Comparison of ENCODE assay signal across 12 mouse cellular contexts in the genomic region with DNA sequence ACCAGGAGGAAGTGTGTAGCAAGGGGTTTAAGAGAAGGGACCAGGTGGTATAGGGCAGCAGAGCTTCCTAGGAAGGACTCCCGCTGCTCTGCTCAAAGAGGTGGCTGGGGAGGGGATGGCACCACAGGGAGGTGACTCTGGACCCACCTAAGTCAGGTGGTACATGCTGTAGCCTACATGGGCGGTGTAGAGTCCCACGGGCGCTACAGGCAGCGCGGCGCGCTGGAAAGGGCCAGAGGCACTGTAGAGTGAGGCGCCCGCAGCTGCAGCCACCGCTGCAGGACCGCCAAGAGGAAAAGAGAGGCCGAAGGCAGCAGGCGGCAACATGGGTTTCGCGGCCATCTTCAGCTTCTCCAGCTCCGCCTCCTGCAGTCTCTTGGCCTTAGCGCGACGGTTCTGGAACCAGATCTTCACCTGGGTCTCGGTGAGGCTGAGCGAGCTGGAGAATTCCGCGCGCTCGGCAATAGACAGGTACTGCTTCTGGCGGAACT. TPM values are rescaled to one million over a fixed set of nuclear protein-coding genes. Genes with fewer than 3 reads are reported as not detected.
DNase-seq lines count a peak whose midpoint lies in the region; ATAC-seq and TF ChIP-seq lines count a peak whose summit lies in the region.
"Had no signal": no experiment of that assay in that cellular context is flagged by ENCODE, and none has a peak within 500 bp of the region (broad histone marks: within the 10 kb centered on the region; RNA-seq: fewer than 3 reads in every experiment).

No protein-coding gene starts in this region.

- peaks cover 100% of the 10 kb centered on the region for H3K27me3 ChIP-seq in forebrain, embryonic 10.5 days (ENCODE audit: poor library complexity, severe bottlenecking)
- H3K27me3 ChIP-seq in forebrain, postnatal 0 days (ENCODE audit: insufficient read depth, low read length): peaks cover 75% of the 10 kb centered on the region
- H3K27me3 ChIP-seq in forebrain, embryonic 12.5 days: peaks cover 99% of the 10 kb centered on the region
- H3K27me3 ChIP-seq in limb, embryonic 13.5 days: peaks cover 87% of the 10 kb centered on the region
- H3K27me3 ChIP-seq: Patski had no signal

- no peak for TF ChIP-seq CTCF in forebrain, postnatal 0 days (IDR thresholded peaks at IDR 0.05; ENCODE audit: low read depth)

- DNase-seq in forebrain, embryonic 10.5 days (ENCODE audit: extremely low spot score, low spot score): peak; percentile 62
- no peak for DNase-seq in forebrain, postnatal 0 days
- DNase-seq in ES-CJ7 (ENCODE audit: low read depth, low spot score): peak; percentile 50
- DNase-seq in kidney, postnatal 10 days: no peak
- no peak for DNase-seq in T-cell, adult 2 months (ENCODE audit: low spot score)
- DNase-seq in lung, postnatal 25 days (ENCODE audit: low spot score): no peak
- DNase-seq: right cerebral cortex, postnatal 4 days had no signal

- peak overlapping the region; percentile 71 for H3K4me3 ChIP-seq in forebrain, embryonic 10.5 days
- H3K4me3 ChIP-seq in forebrain, postnatal 0 days (ENCODE audit: low read depth, low read length): no peak overlapping the region
- peak overlapping the region; percentile 25 for H3K4me3 ChIP-seq in forebrain, embryonic 12.5 days (replicated peaks)
- peak overlapping the region; percentile 70 for H3K4me3 ChIP-seq in limb, embryonic 13.5 days
- H3K4me3 ChIP-seq: erythroblast, embryonic 14.5 days had no signal

- no peak for ATAC-seq in forebrain, postnatal 0 days
- no peak for ATAC-seq in forebrain, embryonic 12.5 days (ENCODE audit: low FRiP score)
- no peak for ATAC-seq in limb, embryonic 13.5 days (ENCODE audit: low FRiP score, low read depth)
- ATAC-seq: inflammation-experienced regulatory T-cells, adult 6 months; Patski had no signal

- no peak overlapping the region for H3K4me2 ChIP-seq in forebrain, postnatal 0 days (ENCODE audit: low read depth)
- H3K4me2 ChIP-seq in forebrain, embryonic 12.5 days: peak overlapping the region; percentile 26
- H3K4me2 ChIP-seq in limb, embryonic 13.5 days (replicated peaks): peak overlapping the region; percentile 83

- WGBS in forebrain, embryonic 10.5 days: 1% methylated on average over 27 of the region's 27 CpGs
- 6% methylated on average over 27 of the region's 27 CpGs for WGBS in forebrain, postnatal 0 days
- under 1% methylated on average over 27 of the region's 27 CpGs for WGBS in forebrain, embryonic 12.5 days
- 3% methylated on average over 27 of the region's 27 CpGs for WGBS in limb, embryonic 13.5 days

- H3K9ac ChIP-seq in forebrain, postnatal 0 days: no peak overlapping the region
- H3K9ac ChIP-seq in forebrain, embryonic 12.5 days: no peak overlapping the region
- peak overlapping the region; percentile 92 for H3K9ac ChIP-seq in limb, embryonic 13.5 days

- H3K27ac ChIP-seq in forebrain, embryonic 10.5 days: peak overlapping the region; percentile 73
- H3K27ac ChIP-seq in forebrain, postnatal 0 days (ENCODE audit: low read depth, low read length): no peak overlapping the region
- no peak overlapping the region for H3K27ac ChIP-seq in forebrain, embryonic 12.5 days
- H3K27ac ChIP-seq in limb, embryonic 13.5 days: peak overlapping the region; percentile 83

- peaks cover 8% of the 10 kb centered on the region for H3K36me3 ChIP-seq in forebrain, embryonic 10.5 days (replicated peaks)
- no peaks in the 10 kb centered on the region for H3K36me3 ChIP-seq in forebrain, postnatal 0 days (ENCODE audit: insufficient read depth)
- no peaks in the 10 kb centered on the region for H3K36me3 ChIP-seq in forebrain, embryonic 12.5 days (replicated peaks)
- H3K36me3 ChIP-seq in limb, embryonic 13.5 days: peaks cover 3% of the 10 kb centered on the region; the same call in 1 of the 2 replicates

- no peaks in the 10 kb centered on the region for H3K9me3 ChIP-seq in forebrain, embryonic 10.5 days
- H3K9me3 ChIP-seq in forebrain, postnatal 0 days (ENCODE audit: low read length): no peaks in the 10 kb centered on the region
- H3K9me3 ChIP-seq in forebrain, embryonic 12.5 days: no peaks in the 10 kb centered on the region
- H3K9me3 ChIP-seq in limb, embryonic 13.5 days: no peaks in the 10 kb centered on the region

- H3K4me1 ChIP-seq in forebrain, embryonic 10.5 days: peaks cover 80% of the 10 kb centered on the region
- H3K4me1 ChIP-seq in forebrain, postnatal 0 days (ENCODE audit: insufficient read depth): no peaks in the 10 kb centered on the region
- H3K4me1 ChIP-seq in forebrain, embryonic 12.5 days: peaks cover 44% of the 10 kb centered on the region
- peaks cover 64% of the 10 kb centered on the region for H3K4me1 ChIP-seq in limb, embryonic 13.5 days

RNA-seq across cellular contexts. Expression of a gene that starts 3.2 kb away (rescaled TPM):
- 176 and 192 TPM in 2 replicates for polyA plus RNA-seq in forebrain, embryonic 10.5 days (2016; fragmentation: Nextera tagmentation; extraction: Ambion mirVana)
- total RNA-seq in forebrain, postnatal 0 days (2014; rRNA removed): 7.0 and 7.4 TPM in 2 replicates
- polyA plus RNA-seq in forebrain, postnatal 0 days (2015; fragmentation: Nextera tagmentation; extraction: Ambion mirVana): 16.5 and 17.2 TPM in 2 replicates
- polyA plus RNA-seq in forebrain, embryonic 12.5 days (2016; fragmentation: Nextera tagmentation; extraction: Ambion mirVana): 40.3 and 67.9 TPM in 2 replicates
- polyA plus RNA-seq in limb, embryonic 13.5 days (2015; fragmentation: Nextera tagmentation; extraction: Ambion mirVana): 272 and 338 TPM in 2 replicates
- polyA plus RNA-seq: erythroblast, embryonic 14.5 days; inflammation-experienced regulatory T-cells, adult 6 months had no signal

Comparison
In these comparisons a context has a peak if more than half of its experiments do, and no peak if none do; other contexts are left out.
1. DNase-seq: peak in forebrain, embryonic 10.5 days (single experiment) and ES-CJ7 (single experiment); none in forebrain, postnatal 0 days (single experiment), kidney, postnatal 10 days (single experiment), T-cell, adult 2 months (single experiment) and lung, postnatal 25 days (single experiment).
2. H3K27ac ChIP-seq: peak in forebrain, embryonic 10.5 days (single experiment) and limb, embryonic 13.5 days (single experiment); none in forebrain, postnatal 0 days (single experiment) and forebrain, embryonic 12.5 days (single experiment).